Mouse (Mus musculus) brain, embryonic 14.5 days (tissue): ENCODE results near the gene Tmem30b. TPM values are rescaled to one million over a fixed set of nuclear protein-coding genes. Genes with fewer than 3 reads are reported as not detected.
A peak's percentile ranks its signal among the peaks of the same experiment; 100 is the strongest.
"Not testable (repeated sequence)": the region's sequence is repeated elsewhere in the genome, so short reads cannot be mapped to it uniquely, and the experiment has no call there.

Experiments
- DNase-seq: peaks from one replicate; pipeline ENCODE4 v3.0.0-alpha.2; 2011; ENCODE audit warnings: low read depth
- CTCF ChIP-seq: fragments of 200-500 bp; IDR thresholded peaks from 2 replicates; pipeline ENCODE4 v1.5.1; 2012; ENCODE audit warnings: inconsistent platforms, mild to moderate bottlenecking, moderate library complexity, borderline replicate concordance; ENCODE audit not compliant: insufficient read depth, insufficient read length; ENCODE audit errors: extremely low read depth
- POLR2A ChIP-seq: fragments of 200-500 bp; IDR thresholded peaks from 2 replicates; pipeline ENCODE4 v1.6.1; 2012; ENCODE audit warnings: mild to moderate bottlenecking, inconsistent platforms, borderline replicate concordance; ENCODE audit not compliant: poor library complexity, insufficient read depth, insufficient read length, severe bottlenecking; ENCODE audit errors: extremely low read depth
- polyA plus RNA-seq: library from polyadenylated mRNA; depleted of rRNA; stranded (reverse); fragments of >200 nt; gene quantifications from 2 replicates; pipeline ENCODE4 v1.2.3, GENCODE M21; 2012

The Tmem30b gene
- polyA plus RNA-seq, 1 experiment: 0.37 TPM

- DNase-seq: peak; percentile 63
- TF ChIP-seq POLR2A (no peak), CTCF (peak; percentile 51)
Observed at GRCm38 (mm10) chr12:73583813-73584609, 37.8 kb upstream of the Tmem30b start.

- no peak for TF ChIP-seq POLR2A
- TF ChIP-seq CTCF: no peak
Observed at GRCm38 (mm10) chr12:73583318-73583717, 37.1 kb upstream of the Tmem30b start.

GRCm38 (mm10) chr12:73580811-73581210 lies 34.6 kb upstream of the Tmem30b start:
- TF ChIP-seq POLR2A (no peak), CTCF (no peak)
- no peak for DNase-seq

More at GRCm38 (mm10) chr12:73583318-73583717, 37.1 kb upstream of the Tmem30b start:
- no peak for DNase-seq

GRCm38 (mm10) chr12:73578141-73578540 lies 31.9 kb upstream of the Tmem30b start:
- DNase-seq: no peak
- no peak for TF ChIP-seq CTCF
- TF ChIP-seq POLR2A: no peak

GRCm38 (mm10) chr12:73574632-73575031 lies 28.4 kb upstream of the Tmem30b start:
- no peak for DNase-seq
- no peak for TF ChIP-seq CTCF
- no peak for TF ChIP-seq POLR2A

GRCm38 (mm10) chr12:73565620-73565969 lies 19.4 kb upstream of the Tmem30b start:
- no peak for TF ChIP-seq CTCF
- no peak for TF ChIP-seq POLR2A
- DNase-seq: no peak

- TF ChIP-seq CTCF (peak; percentile 21; the same call in 1 of the 2 replicates), POLR2A (no peak)
- peak; percentile 79 for DNase-seq
Observed at GRCm38 (mm10) chr12:73564795-73565619, 18.8 kb upstream of the Tmem30b start.

GRCm38 (mm10) chr12:73564176-73564575 lies 18.0 kb upstream of the Tmem30b start:
- DNase-seq: peak; percentile 30
- TF ChIP-seq CTCF (no peak), POLR2A (no peak)

- not testable (repeated sequence) for DNase-seq
Observed at GRCm38 (mm10) chr12:73563122-73563521, 16.9 kb upstream of the Tmem30b start.

- peak; percentile 8 for DNase-seq
- TF ChIP-seq CTCF: peak; percentile 43; the same call in 1 of the 2 replicates
- TF ChIP-seq POLR2A: no peak
Observed at GRCm38 (mm10) chr12:73560091-73560490, 13.9 kb upstream of the Tmem30b start.

GRCm38 (mm10) chr12:73558525-73559195 lies 12.5 kb upstream of the Tmem30b start:
- no peak for TF ChIP-seq CTCF
- no peak for TF ChIP-seq POLR2A
- no peak for DNase-seq
